Mouse (Mus musculus) ES-E14 (cell line): Measurements from ENCODE around the gene Palld. TPM values are rescaled to one million over a fixed set of nuclear protein-coding genes. Genes with fewer than 3 reads are reported as not detected.

Experiments
- DNase-seq: peaks from one replicate; pipeline ENCODE4 v3.0.0-alpha.2; 2013; ENCODE audit warnings: low read depth, low spot score
- H3K27ac ChIP-seq: 2 replicates; pipeline ENCODE4 v1.5.1; 2012; ENCODE audit warnings: low read depth, mild to moderate bottlenecking, low read length, moderate library complexity, mixed read lengths; ENCODE audit not compliant: poor library complexity, insufficient read depth, severe bottlenecking
- H3K36me3 ChIP-seq: 2 replicates; pipeline ENCODE4 v1.6.1; 2012; ENCODE audit warnings: mild to moderate bottlenecking, low read length, moderate library complexity, mixed read lengths; ENCODE audit not compliant: control insufficient read depth, poor library complexity, insufficient read depth, severe bottlenecking
- H3K4me1 ChIP-seq, 2 experiments: fragments of 150-350 bp in 1 of 2; sonication (generic) in 1 of 2; 2 replicates each; pipeline ENCODE4 v1.6.1; 2012; ENCODE audit warnings: low read length in 2 of 2, mild to moderate bottlenecking in 1 of 2, mixed read lengths in 1 of 2; ENCODE audit not compliant: control insufficient read depth in 2 of 2, insufficient read depth in 2 of 2, poor library complexity in 1 of 2
- H3K4me3 ChIP-seq, 2 experiments: fragments of 150-350 bp in 1 of 2; sonication (generic) in 1 of 2; 2 replicates each; pipeline ENCODE4 v1.5.1; 2012; ENCODE audit warnings: low read length in 2 of 2, low read depth in 1 of 2, mild to moderate bottlenecking in 1 of 2, mixed read lengths in 1 of 2; ENCODE audit not compliant: insufficient read depth in 1 of 2, poor library complexity in 1 of 2, severe bottlenecking in 1 of 2
- H3K9ac ChIP-seq: 2 replicates; pipeline ENCODE4 v1.6.1; 2012; ENCODE audit warnings: low read depth, mild to moderate bottlenecking, low read length, mixed read lengths; ENCODE audit not compliant: poor library complexity, insufficient read depth, severe bottlenecking
- H3K9me3 ChIP-seq: fragments of 150-350 bp; sonication (generic); 2 replicates; pipeline ENCODE4 v1.6.1; 2012; ENCODE audit warnings: low read depth, mild to moderate bottlenecking, low read length; ENCODE audit not compliant: control insufficient read depth, insufficient read depth
- CHD2 ChIP-seq: IDR thresholded peaks from 2 replicates; pipeline ENCODE4 v1.6.1; 2014; ENCODE audit warnings: mild to moderate bottlenecking, low read depth, low read length, inconsistent platforms
- HCFC1 ChIP-seq: IDR thresholded peaks from 2 replicates; pipeline ENCODE4 v1.6.1; 2012; ENCODE audit warnings: low read length, inconsistent platforms, borderline replicate concordance; ENCODE audit not compliant: insufficient read depth
- MAFK ChIP-seq: IDR thresholded peaks from 2 replicates; pipeline ENCODE4 v1.6.1; 2014; ENCODE audit warnings: mild to moderate bottlenecking, low read depth, low read length, inconsistent platforms; ENCODE audit not compliant: insufficient read depth
- ZC3H11A ChIP-seq: IDR thresholded peaks from 2 replicates; pipeline ENCODE4 v1.6.1; 2012; ENCODE audit warnings: low read depth, mild to moderate bottlenecking, inconsistent platforms, low read length, borderline replicate concordance
- ZNF384 ChIP-seq: IDR thresholded peaks from 2 replicates; pipeline ENCODE4 v1.6.1; 2012; ENCODE audit warnings: low read depth, low read length, inconsistent platforms
- in situ Hi-C, 2 experiments: fragments of 600-800 bp; cut with MboI; formaldehyde crosslinking; loops; one replicate each; pipeline ENCODE4 v1.15.1; 2025; ENCODE audit warnings: low sequenced_read_pairs in 2 of 2, inconsistent platforms in 1 of 2; ENCODE audit not compliant: unreplicated experiment in 2 of 2
- total RNA-seq: library from RNA; depleted of rRNA; stranded (reverse); fragments of 300-350 nt; gene quantifications from 2 replicates; pipeline ENCODE4 v1.2.3, GENCODE M21; 2012

Gene Palld
- total RNA-seq, 1 experiment, result 36.3 TPM

GRCm38 (mm10) chr8:61670376-61670775 is 232.1 kb downstream of the Palld start:
- Histone ChIP-seq H3K4me3 (no peak overlapping the region), H3K4me1 (peaks cover 5 to 9% of the 10 kb centered on the region in 2 experiments; a peak in 3 of 4 replicates), H3K36me3 (no peaks in the 10 kb centered on the region), H3K9me3 (no peaks in the 10 kb centered on the region), H3K27ac (no peak overlapping the region), H3K9ac (no peak overlapping the region)
- TF ChIP-seq CHD2, result no peak
- TF ChIP-seq ZC3H11A, result no peak
- TF ChIP-seq HCFC1, result no peak
- no peak for TF ChIP-seq ZNF384
- no peak for TF ChIP-seq MAFK
- DNase-seq, result no peak
- in situ Hi-C loops, result no loop called here

- Histone ChIP-seq H3K9me3 (no peaks in the 10 kb centered on the region), H3K9ac (no peak overlapping the region), H3K36me3 (no peaks in the 10 kb centered on the region), H3K4me1 (peaks cover 2 to 7% of the 10 kb centered on the region in 2 experiments; a peak in 2 of 4 replicates), H3K4me3 (no peak overlapping the region), H3K27ac (no peak overlapping the region)
- in situ Hi-C loops, result no loop called here
- DNase-seq, result no peak
- no peak for TF ChIP-seq HCFC1
- no peak for TF ChIP-seq ZC3H11A
- no peak for TF ChIP-seq MAFK
- TF ChIP-seq ZNF384, result no peak
These were observed 235.6 kb downstream of the Palld start for GRCm38 (mm10) chr8:61666919-61667318.

GRCm38 (mm10) chr8:61665021-61665420 is 237.5 kb downstream of the Palld start:
- Histone ChIP-seq H3K36me3 (no peaks in the 10 kb centered on the region), H3K9ac (no peak overlapping the region), H3K27ac (no peak overlapping the region), H3K4me1 (no peaks in the 10 kb centered on the region), H3K4me3 (no peak overlapping the region), H3K9me3 (no peaks in the 10 kb centered on the region)
- in situ Hi-C loops, result no loop called here
- DNase-seq, result no peak
- TF ChIP-seq ZC3H11A, result no peak
- TF ChIP-seq MAFK, result no peak
- TF ChIP-seq HCFC1, result no peak
- no peak for TF ChIP-seq CHD2
- no peak for TF ChIP-seq ZNF384

GRCm38 (mm10) chr8:61664162-61664561 is 238.3 kb downstream of the Palld start:
- DNase-seq, result no peak
- in situ Hi-C loops, result no loop called here
- no peaks in the 10 kb centered on the region for H3K9me3 ChIP-seq
- no peaks in the 10 kb centered on the region for H3K36me3 ChIP-seq
- no peak for TF ChIP-seq HCFC1
- TF ChIP-seq ZC3H11A, result no peak
- no peak for TF ChIP-seq CHD2
- TF ChIP-seq MAFK, result no peak
- no peak for TF ChIP-seq ZNF384
- H3K4me3 ChIP-seq, result no peak overlapping the region
- no peak overlapping the region for H3K9ac ChIP-seq
- no peaks in the 10 kb centered on the region for H3K4me1 ChIP-seq
- no peak overlapping the region for H3K27ac ChIP-seq

GRCm38 (mm10) chr8:61662829-61663228 is 239.7 kb downstream of the Palld start:
- no peak for TF ChIP-seq CHD2
- no peak for TF ChIP-seq ZC3H11A
- no peak for TF ChIP-seq MAFK
- no peak for TF ChIP-seq HCFC1
- no peak for TF ChIP-seq ZNF384
- in situ Hi-C loops, result no loop called here
- Histone ChIP-seq H3K27ac (no peak overlapping the region), H3K4me3 (no peak overlapping the region), H3K36me3 (no peaks in the 10 kb centered on the region), H3K9ac (no peak overlapping the region), H3K9me3 (no peaks in the 10 kb centered on the region), H3K4me1 (no peaks in the 10 kb centered on the region)
- no peak for DNase-seq
